Mouse (Mus musculus): ENCODE measurements around the gene Exph5.

GRCm38 (mm10) chr9:53292833-53293232, 8.6 kb upstream of the Exph5 start:
- TF ChIP-seq POLR2A (IDR thresholded peaks at IDR 0.05; ENCODE audit: borderline replicate concordance, control insufficient read depth, low read depth, low read length), result no peak
- TF ChIP-seq CTCF (IDR thresholded peaks at IDR 0.05; ENCODE audit: control insufficient read depth, insufficient read depth, low read length), result no peak

All from bone marrow, adult 2 months (tissue).